Mouse (Mus musculus) ES-CJ7 (cell line): ENCODE data around the gene Lrit2.

Experiments used
- DNase-seq: peaks from one replicate; pipeline ENCODE4 v3.0.0; 2011; ENCODE audit warnings: low read depth, low spot score

Lrit2 gene

DNA sequence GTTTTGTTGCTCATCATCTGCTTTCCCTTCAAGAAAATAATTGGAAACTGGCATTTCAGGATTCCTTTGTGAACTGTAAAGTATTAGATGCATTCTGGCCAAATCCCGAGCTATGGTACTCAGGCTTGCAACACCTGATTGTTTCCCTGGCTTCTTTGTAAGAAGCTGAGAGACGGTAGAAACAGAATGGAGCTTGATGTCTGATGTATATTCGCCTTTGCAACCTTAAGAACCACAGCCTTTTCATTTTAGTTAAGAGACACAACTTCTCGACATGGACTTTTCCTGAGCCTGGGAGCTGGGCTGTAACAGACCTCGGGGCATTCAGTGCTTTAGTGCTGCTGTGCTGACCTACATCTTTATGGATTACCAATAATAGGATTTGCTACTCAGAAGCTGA is at the start of gene Lrit2:
Gene Lrit2 (plus strand): TSS at position 301 of the 400 bp plus-strand sequence.
- DNase-seq, result no peak

DNA sequence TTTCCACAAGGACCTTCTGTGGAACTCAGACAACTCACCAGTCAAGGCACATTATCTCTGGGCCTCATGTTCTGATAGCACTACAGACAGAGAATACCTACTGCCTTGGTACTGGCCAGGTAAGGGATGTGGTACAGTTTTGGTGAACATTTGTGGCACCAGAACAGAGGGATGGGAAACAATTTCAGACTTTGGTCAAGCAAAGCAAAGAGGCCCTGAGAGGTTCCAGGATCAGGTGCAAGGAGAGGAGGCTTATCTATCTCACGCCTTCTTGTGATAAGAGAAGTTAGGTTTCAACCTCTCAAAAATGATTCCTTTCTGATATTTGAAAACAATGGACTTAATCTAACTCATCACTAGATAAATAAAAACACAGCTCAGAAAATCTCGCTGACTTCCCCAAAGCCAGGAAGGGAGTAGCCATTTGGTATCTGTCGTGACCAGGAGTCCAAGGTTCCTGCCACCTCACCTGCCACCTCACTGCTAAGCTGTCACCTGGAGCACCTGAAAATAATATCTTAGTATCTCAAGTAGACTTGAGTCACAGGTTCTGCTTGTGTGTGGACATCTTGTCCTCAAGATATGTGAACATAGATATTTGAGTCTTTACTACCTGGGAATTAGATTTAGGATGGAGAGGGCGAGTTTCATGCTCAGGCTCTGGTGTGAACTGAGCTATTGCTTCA is 40.3 kb upstream of the Lrit2 start:
- DNase-seq, result no peak

DNA sequence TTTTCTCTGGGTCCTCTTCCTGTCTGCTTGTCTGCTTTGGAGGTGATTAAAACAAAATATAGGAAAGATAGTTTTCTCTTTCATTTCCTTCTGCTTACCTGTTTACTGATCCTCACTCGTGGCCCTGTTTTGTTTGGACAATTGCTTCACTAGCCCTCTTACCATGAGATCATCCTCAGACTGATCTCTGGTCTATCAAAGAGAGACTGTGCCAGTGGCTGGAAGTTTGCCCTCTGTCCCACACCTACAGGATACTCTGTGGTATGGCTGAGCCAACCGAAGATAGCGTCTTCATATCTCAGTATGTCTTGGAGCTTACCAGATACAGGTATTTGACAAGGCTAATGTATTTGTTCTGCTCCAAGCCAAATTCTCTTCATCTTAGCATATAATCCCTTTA is 39.8 kb upstream of the Lrit2 start:
- no peak for DNase-seq

DNA sequence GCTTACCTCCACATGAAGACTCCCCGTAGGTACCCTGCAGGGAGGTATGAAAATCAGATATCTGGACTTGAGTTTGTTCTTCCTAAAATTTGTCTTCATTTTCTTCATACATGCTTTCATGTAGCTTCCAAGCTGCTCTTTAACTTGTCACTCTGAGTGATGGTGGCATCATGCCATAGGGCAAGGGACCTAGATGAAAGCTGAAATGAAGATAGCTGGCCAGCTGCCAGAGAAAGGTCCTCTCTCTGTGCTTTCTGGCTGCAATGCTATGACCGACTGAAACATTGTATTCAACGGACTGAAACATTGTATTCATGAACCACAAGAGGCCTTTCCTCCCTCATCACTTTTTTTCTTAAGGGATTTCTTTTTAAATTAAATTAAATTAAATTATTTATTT is 39.2 kb upstream of the Lrit2 start:
- no peak for DNase-seq

DNA sequence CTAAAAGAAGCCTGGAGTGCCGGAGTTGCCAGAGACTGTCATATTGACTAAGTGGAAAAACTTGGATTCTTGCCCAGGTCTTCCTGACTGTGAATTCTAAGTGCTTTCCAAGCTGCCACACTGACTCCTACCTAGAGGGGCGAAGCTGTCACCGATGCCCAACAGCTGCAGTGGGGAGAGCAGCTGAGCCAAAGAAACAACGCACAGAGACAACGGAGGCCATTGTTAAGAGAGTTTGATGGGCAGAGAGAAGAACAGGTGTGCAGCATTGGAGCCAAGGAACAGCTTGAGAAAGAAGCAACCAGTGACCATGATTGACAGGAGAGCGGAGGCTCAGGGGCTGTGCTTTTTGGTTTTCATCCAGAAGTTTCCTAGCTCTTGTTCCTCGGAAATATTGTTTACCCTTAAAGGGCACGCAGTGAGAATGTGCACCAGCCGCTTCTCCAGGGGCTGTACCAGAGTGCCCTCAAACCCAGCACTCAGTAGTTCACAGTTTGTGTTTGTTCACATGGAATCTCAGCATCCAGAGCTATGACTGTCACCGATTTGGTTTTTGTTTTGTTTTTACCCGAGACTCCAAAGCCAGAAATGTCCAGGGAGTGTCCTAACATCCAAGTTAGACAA is 35.1 kb upstream of the Lrit2 start:
- DNase-seq, result no peak

DNA sequence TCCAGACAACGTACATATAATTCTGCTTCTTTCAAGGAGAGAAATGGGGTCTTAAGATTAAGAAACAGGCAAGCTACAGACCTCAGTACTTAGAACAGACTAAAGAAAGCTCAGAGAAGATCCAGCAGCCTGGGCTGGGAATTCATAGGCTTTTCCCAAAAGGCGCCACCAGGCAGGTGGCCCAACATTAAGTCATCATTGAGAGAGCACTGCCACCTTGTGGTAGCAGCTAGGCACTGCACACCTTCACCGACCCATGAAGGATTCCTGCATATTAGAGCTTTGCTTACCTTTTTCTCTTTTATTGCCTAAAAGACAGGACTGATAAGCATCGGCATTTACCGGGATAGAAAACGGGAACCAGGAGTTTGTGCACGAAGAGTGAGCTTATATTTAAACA is 34.5 kb upstream of the Lrit2 start:
- DNase-seq, result peak; percentile 70

DNA sequence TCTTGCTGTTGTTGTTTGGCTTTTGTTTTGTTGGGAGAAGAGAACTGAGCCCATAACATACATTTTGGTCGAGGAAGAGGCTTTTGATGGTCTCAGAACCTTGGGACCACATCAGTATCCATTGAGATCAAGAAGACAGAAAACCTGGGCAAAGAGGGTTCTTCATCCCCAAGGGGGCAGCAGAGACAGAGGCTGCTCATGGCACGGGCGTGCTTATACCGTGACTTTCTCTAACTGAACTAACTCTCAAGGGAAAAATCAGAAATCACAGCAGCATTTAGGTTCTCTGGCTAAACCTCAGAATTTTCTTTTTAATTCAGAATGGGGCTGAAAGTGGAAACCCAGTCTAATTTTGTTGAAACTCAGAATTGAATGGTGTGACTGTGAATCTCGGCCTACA is 33.3 kb upstream of the Lrit2 start:
- no peak for DNase-seq

DNA sequence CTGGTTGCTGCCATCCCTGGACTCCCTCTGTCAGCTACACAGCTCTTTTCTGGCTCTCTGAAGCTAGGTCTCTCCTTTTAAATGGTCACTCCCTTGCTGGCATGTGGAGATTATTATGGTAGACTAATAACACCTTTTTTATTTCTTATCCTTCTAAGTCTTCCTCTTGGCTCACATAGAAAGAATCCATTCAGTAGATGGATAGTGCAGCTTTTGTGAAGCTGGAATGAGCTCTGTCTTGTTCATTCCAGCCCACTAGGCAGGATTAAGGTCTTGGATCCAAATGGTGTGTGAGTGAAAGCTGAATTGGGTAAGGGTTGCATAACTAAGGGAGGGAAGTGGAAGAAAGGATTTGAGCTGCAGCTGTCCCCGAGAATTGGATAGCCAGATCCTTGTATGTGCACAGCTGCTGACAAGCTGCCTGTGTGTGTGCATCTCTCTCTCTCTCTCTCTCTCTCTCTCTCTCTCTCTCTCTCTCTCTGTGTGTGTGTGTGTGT is 18.8 kb upstream of the Lrit2 start, which contains the start of gene Rgr:
Gene Rgr (minus strand): TSS at position 51 of the 497 bp plus-strand sequence.
- DNase-seq, result no peak

DNA sequence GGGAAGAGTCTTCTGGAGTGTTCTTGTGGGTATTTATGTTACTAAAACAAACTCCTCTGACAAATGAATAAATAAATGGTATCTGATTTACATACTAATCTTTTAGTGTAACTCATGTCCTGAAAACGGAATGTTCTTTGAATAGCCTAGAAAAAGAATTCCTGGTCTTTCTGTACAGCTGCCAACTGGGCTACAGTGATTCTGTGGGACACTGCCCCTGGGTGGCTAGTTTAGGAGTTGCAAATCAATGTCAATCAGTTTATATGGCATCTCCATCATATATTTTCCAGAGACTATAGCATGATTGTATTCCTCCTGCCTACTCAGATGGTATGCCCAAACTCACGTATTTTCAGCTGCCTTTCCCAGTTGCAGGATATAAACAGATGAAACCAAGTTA is 2.9 kb upstream of the Lrit2 start:
- no peak for DNase-seq

DNA sequence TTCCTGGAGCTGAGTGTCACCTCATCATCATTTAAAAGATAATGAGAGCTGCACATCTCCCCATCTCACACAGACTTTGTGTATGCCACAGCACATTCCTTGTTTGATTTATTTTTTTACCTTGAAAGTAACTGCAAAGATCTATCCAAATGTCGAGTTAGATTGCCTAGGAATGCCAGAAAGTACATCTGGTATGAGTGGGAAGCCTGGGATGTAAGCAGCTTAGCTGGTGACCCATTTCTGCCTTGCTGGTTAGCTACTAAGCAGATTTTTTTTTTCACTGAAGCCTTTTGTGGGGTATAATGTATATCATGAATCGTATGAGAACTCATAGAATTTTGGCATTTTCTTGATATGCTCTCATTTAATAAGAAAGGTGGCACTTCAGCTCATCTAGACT is 1.1 kb upstream of the Lrit2 start:
- no peak for DNase-seq

DNA sequence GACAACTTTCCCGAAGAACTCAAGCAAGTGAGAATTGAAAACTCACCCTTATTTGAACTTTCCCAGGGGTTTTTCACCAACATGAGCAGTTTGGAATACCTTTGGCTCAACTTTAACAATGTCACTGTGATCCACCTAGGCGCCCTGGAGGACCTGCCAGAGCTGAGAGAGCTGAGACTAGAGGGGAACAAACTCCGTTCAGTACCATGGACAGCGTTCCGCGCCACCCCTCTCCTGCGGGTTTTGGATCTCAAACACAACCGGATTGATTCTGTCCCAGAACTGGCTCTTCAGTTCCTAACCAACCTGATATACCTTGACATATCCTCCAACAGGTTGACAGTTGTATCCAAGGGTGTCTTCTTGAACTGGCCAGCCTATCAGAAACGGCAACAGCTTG is 787 bp downstream of the Lrit2 start:
- DNase-seq, result peak; percentile 71

DNA sequence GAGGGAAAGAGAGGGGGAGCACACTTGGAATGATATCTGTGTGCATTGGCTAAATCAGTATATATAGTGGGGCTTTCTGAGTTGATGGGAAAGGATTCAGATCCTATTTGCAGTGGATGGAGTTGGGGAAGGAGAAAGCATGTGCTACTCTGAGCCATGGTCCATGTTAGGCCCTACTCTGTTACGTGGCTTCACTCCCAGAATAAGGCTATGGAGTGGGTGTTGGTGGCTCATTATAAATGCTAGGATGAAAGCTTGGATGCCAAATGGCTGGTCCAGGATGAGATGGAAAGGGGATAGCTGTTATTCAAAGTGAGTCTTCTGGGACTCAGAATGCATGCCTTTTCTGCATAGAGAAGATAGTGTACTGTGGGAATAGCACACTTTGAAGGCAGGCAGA is 13.0 kb downstream of the Lrit2 start:
- DNase-seq, result no peak

DNA sequence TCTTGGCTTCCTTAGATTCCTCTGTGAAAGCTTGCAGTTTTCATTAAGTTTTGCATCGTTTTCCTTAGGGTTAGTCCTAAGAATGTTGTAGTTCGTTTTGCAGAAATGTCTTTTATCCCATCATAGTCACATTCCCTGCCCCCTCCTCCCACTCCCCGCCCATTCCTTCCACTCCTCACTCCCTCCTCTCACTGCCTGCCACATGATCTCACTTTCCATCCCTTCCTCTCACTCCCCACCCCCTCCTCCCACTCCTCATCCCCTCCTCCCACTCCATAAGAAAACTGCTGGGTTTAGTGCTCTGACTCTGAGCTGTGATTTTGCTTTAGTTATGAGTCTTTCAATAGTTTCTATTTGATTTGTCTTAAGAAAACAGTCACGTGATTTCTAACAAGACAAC is 16.0 kb downstream of the Lrit2 start:
- DNase-seq, result no peak

DNA sequence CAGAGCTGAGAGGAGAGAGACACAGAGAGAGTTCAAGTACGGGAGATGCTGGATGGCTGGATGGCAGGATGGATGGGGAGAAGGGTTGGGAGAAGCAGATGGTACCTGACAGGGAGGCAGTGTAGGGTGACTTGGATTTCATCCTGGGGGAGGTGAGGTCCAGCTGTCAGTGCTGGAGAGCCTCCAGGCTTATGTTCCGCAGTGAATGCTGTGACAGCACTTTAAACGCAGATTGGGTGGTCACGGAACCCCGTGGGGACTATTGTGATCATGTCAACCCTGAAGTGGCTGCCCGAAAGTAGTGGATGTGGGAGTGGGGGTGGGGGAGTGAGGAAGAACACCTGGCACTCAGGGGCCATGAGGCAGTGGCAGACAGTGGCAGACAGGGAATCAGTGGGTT is 26.7 kb downstream of the Lrit2 start:
- no peak for DNase-seq

DNA sequence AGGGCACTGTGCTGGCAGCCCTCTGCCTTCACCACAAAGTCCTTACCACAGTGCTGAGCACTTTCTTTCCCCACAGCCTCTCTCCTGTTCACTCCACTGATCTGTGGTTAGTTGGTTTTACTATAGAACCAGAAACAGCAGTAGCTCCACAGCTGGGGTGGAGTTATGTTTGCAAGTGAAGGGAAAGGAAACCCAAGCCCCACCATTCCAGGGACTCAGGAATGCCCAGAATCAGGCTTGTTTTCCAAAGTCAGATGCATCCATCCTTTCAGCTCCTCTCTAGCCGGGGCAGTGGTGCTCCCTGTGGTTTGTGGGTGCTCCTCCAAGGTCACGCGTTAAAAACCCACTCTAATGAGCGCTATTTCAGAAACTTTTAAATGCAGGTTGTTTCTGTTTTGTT is 27.8 kb downstream of the Lrit2 start:
- DNase-seq, result peak; percentile 72

DNA sequence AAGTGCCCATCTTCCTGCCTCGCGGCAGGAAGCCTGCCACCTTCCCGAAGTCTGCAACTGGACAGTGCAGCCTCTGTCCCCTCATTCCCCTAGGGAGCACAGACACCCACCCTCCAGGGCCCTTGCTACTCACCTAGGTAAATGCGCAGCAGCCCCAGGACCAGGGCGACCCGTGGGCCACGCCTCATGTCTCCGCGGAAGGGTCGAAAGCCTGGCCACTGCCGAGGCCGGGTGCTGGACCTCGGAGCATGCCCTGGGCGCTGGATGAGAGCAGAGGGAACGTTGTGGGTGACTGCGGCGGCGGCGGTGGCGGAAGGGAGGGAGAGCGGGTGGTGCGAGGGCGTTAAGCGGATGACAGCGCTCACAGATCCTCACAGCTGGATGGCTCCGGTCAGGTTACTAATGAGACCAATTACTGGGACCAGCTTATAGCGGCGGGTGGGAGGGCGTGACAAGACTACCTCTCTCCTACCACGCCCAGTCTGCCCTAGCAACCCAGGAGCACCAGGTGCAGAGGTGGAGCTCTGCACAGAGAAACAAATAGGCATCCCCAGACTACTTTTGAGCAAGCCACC is 30.3 kb downstream of the Lrit2 start, which contains the start of gene Cdhr1:
Gene Cdhr1 (minus strand): TSS at position 392 of the 575 bp plus-strand sequence.
- peak; percentile 87 for DNase-seq

DNA sequence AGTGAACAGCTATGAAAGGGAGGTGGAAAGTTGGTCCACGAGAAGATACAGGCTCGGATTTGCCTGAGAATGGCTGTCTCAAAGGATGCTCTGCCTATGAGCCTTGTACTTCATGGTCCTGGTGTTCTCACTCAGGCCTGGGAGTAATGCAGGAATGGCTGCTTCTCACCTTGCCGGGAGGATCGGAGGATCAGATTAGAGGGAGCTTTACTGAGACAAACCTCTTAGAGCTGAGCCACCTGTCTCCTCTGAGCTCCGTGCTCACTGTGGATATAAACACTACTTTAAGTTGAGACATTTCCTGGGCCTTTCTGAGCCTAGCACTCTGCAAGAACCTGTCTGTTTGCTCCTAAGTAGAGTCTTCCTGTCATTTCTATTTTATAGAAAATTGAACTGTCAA is 33.8 kb downstream of the Lrit2 start:
- no peak for DNase-seq

DNA sequence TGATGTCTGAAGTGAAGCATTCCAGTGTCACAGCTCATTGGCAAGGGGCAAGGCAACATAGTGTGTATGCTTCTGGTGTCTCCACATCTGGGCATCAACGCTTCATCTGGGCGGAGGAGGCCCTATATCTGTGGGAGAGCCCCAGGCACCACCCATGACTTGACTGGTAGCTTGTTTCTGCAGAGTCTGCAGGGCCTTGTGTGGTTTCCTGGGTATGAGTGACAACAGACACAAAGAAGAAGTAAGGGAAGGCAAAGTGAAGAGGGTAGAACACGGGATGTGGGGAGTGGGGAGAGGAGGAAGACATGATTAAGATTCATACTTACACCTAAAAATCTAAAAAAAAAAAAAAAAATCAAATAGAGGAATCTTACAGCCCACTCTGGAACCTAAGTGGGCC is 34.8 kb downstream of the Lrit2 start:
- no peak for DNase-seq

DNA sequence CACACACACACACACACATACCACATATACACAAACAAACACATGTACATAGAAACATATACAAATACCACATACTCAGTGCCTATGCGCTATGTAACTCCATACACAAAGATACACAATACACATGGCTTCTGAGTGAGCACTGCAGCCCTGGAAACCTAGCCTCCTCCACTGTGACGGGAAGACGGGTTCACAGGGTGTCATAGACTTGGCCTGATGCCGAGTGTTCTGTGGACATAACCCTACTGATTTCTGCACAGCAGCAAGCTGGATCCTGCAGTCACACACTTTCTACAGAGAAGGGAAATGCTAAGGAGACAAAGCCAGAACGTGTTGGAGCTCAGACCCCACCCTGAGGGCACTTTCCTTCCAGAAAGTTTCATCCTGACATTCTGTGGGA is 37.0 kb downstream of the Lrit2 start:
- no peak for DNase-seq

DNA sequence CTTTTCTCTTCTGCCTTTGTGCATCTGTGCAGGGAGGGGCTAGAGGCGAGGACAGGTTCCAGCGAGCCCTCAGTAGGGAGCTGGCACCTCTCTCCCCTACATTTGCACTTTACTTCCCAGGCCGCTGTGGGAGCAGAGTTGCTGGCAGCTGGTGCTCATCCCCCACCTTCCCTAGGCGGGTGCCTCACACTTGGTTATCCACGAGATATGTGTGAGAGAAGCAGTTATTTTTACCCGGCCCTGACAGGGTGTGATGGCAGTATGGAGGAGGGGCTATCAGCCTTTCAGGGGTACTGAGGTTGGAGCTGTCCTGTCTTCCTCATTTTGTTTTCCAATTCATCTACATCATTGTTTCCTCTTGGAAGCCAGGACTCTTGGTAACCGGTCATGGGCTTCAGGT is 38.1 kb downstream of the Lrit2 start:
- DNase-seq, result no peak

DNA sequence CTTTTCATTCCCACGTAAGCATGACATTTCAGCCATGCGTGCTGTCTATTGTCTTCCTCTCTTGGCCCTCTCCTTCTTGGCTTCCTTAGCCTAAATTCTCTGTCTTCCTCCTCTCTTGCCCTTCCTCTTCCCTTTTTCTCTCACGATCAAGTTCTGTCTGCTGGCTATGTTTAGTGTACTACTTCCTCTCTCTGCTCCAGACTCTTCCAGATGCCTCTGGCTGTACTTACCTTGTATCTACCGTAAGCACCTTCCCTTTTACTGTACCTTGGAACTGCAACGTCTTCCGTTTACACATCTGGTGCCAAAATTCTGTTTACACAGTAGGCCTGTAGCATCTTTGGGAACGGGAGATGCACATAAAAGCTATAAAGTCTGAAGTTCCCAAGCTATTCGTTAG is 41.7 kb downstream of the Lrit2 start:
- DNase-seq, result no peak

DNA sequence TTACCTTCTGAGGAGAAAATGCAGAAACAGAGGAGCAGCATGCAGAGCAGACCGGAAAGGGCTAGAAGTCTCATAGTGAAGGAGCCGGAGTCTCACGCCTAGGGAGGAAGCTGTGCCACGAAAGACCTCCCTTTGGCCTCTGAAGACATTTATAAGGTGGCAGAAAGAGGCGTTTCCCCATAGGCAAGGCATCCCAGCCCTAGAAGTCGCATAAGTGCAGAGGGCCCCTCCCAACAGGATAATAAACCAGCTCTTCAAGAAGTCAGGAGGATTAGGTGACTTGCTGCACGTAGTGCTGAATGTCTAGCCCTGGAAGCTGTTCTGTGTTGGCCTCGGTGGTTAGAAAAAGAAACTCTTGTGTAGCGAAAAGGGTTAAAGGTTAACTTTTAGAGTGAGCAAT is 42.2 kb downstream of the Lrit2 start:
- DNase-seq, result peak; percentile 18

DNA sequence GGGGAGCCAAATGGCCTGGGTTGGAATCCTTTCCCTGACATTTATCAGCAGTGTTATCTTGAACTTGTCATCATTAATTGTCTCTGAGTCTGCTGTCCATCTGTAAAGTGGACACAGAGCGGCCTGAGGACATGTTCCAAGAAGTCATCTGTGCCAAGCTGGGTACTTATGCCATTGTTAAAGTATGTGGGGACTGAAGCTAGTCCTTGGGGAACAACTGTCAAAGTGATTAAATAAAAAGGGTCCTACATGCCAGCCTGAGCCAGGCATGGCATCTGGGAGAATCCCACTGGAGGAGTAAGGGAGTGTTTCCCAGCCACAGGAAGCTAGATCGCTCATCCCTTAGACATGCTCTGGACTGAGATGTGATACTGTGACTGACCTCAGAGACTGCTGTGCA is 42.7 kb downstream of the Lrit2 start:
- no peak for DNase-seq
